Mouse (Mus musculus): ENCODE results near the gene Otop3. TPM values are rescaled to one million over a fixed set of nuclear protein-coding genes. Genes with fewer than 3 reads are reported as not detected.

Gene Otop3
- not detected in 2 replicates for polyA plus RNA-seq (2015; fragmentation: Nextera tagmentation; extraction: Ambion mirVana)

GRCm38 (mm10) chr11:115334531-115334930 lies at the start of gene Otop3:
Gene Otop3 (plus strand): TSS chr11:115334731.
- Histone ChIP-seq H3K4me1 (ENCODE audit: insufficient read depth, low read depth, low read length) (no peaks in the 10 kb centered on the region), H3K36me3 (ENCODE audit: insufficient read depth, low read length) (no peaks in the 10 kb centered on the region), H3K4me2 (replicated peaks; ENCODE audit: low read depth, low read length) (no peak within 1 kb of the TSS), H3K9me3 (ENCODE audit: low read length) (no peaks in the 10 kb centered on the region), H3K27me3 (replicated peaks; ENCODE audit: insufficient read depth, low read length) (peaks cover 22% of the 10 kb centered on the region; the same call in 1 of the 2 replicates), H3K27ac (ENCODE audit: low read length) (no peak within 1 kb of the TSS), H3K4me3 (ENCODE audit: low read depth, low read length) (no peak within 1 kb of the TSS), H3K9ac (replicated peaks; ENCODE audit: low read depth) (no peak within 1 kb of the TSS)
- TF ChIP-seq CTCF (IDR thresholded peaks at IDR 0.05): no peak
- TF ChIP-seq EP300 (IDR thresholded peaks at IDR 0.05): no peak
- DNase-seq (ENCODE audit: low spot score): no peak
- ATAC-seq: no peak
- 6% methylated on average over 29 of the region's 29 CpGs for WGBS

DNA sequence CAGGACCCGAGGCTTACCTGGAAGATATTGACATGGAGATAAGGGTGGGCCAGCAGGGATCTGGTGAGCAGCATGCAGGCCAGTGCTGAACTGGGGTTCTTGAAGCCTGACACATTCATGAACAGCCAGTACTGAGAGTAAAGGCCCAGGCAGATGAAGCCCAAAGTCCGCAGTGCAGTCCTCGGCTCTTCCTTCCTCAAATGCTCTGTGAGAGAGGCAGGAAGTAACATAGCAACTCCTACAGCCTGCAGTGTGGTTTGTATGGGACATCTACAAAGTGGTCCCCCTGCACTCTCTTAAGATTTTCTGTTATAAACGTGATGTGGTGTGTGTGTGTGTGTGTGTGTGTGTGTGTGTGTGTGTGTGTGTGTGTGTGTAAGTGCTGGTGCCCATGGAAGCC lies 49.2 kb upstream of the Otop3 start:
- Histone ChIP-seq H3K27ac (ENCODE audit: low read length) (no peak overlapping the region), H3K9ac (replicated peaks; ENCODE audit: low read depth) (no peak overlapping the region), H3K36me3 (ENCODE audit: insufficient read depth, low read length) (no peaks in the 10 kb centered on the region), H3K9me3 (ENCODE audit: low read length) (no peaks in the 10 kb centered on the region), H3K27me3 (replicated peaks; ENCODE audit: insufficient read depth, low read length) (no peaks in the 10 kb centered on the region), H3K4me1 (ENCODE audit: insufficient read depth, low read depth, low read length) (no peaks in the 10 kb centered on the region), H3K4me2 (replicated peaks; ENCODE audit: low read depth, low read length) (no peak overlapping the region), H3K4me3 (ENCODE audit: low read depth, low read length) (no peak overlapping the region)
- ATAC-seq (no peak), DNase-seq (ENCODE audit: low spot score) (no peak)
- WGBS: 19% methylated on average over 4 of the region's 4 CpGs
- TF ChIP-seq CTCF (IDR thresholded peaks at IDR 0.05): no peak
- TF ChIP-seq EP300 (IDR thresholded peaks at IDR 0.05): no peak

DNA sequence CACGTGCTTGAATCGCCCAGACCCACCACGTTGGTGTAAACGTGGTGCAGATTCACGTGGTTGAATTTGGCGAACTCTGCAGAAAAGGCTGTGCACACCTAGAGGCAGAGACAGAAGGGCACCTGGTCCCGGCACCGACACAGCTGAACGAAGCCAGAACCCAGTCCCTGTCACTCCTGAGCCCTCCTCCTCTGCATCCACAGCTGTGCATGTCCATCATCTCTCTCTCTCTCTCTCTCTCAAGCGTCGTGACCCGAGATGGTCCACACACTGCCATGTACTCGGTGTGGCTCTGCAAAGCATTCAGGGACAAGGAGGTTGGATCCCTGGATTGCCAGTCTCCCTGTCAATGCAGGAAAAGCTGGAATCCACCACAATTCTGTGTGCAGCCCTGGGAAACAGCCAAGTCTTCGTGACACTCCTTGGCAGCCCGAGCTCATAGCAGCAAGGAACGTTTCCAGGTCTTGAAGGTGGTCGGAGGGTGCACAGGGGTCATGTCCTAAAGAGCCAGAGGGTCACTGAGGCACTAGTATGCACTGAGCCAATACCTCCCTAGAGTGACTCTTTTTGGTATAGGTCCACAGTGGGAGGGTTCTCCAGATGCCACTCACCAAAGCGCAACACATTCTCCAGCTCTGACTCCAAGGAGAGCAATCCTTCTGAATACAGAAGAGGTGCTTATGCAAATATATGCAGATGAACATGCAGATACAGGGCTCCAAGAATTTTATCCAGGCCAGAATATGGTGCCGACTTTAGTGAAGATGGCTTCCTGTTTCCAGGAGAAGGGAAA lies 48.1 kb upstream of the Otop3 start:
- ATAC-seq: no peak
- 69% methylated on average over 19 of the region's 19 CpGs for WGBS
- DNase-seq (ENCODE audit: low spot score): no peak
- no peaks in the 10 kb centered on the region for H3K27me3 ChIP-seq (replicated peaks; ENCODE audit: insufficient read depth, low read length)
- TF ChIP-seq CTCF (IDR thresholded peaks at IDR 0.05): no peak
- no peak for TF ChIP-seq EP300 (IDR thresholded peaks at IDR 0.05)
- H3K9me3 ChIP-seq (ENCODE audit: low read length): no peaks in the 10 kb centered on the region
- no peak overlapping the region for H3K27ac ChIP-seq (ENCODE audit: low read length)
- H3K4me3 ChIP-seq (ENCODE audit: low read depth, low read length): no peak overlapping the region
- H3K36me3 ChIP-seq (ENCODE audit: insufficient read depth, low read length): no peaks in the 10 kb centered on the region
- no peak overlapping the region for H3K4me2 ChIP-seq (replicated peaks; ENCODE audit: low read depth, low read length)
- 0 out of 2 replicates have a peak, but pooled peaks cover under 1% of the 10 kb centered on the region for H3K4me1 ChIP-seq (ENCODE audit: insufficient read depth, low read depth, low read length)
- no peak overlapping the region for H3K9ac ChIP-seq (replicated peaks; ENCODE audit: low read depth)

- DNase-seq (ENCODE audit: low spot score) (no peak), ATAC-seq (no peak)
- no peak for TF ChIP-seq CTCF (IDR thresholded peaks at IDR 0.05)
- Histone ChIP-seq H3K9ac (replicated peaks; ENCODE audit: low read depth) (no peak overlapping the region), H3K27me3 (replicated peaks; ENCODE audit: insufficient read depth, low read length) (no peaks in the 10 kb centered on the region), H3K4me3 (ENCODE audit: low read depth, low read length) (no peak overlapping the region), H3K36me3 (ENCODE audit: insufficient read depth, low read length) (no peaks in the 10 kb centered on the region), H3K4me2 (replicated peaks; ENCODE audit: low read depth, low read length) (no peak overlapping the region), H3K9me3 (ENCODE audit: low read length) (no peaks in the 10 kb centered on the region), H3K27ac (ENCODE audit: low read length) (no peak overlapping the region), H3K4me1 (ENCODE audit: insufficient read depth, low read depth, low read length) (0 out of 2 replicates have a peak, but pooled peaks cover 4% of the 10 kb centered on the region)
- 84% methylated on average over 5 of the region's 5 CpGs for WGBS
Observed at GRCm38 (mm10) chr11:115287386-115287785, 47.1 kb upstream of the Otop3 start.

- Histone ChIP-seq H3K9me3 (ENCODE audit: low read length) (no peaks in the 10 kb centered on the region), H3K27me3 (replicated peaks; ENCODE audit: insufficient read depth, low read length) (no peaks in the 10 kb centered on the region), H3K4me2 (replicated peaks; ENCODE audit: low read depth, low read length) (no peak overlapping the region), H3K27ac (ENCODE audit: low read length) (no peak overlapping the region), H3K4me3 (ENCODE audit: low read depth, low read length) (no peak overlapping the region), H3K9ac (replicated peaks; ENCODE audit: low read depth) (no peak overlapping the region), H3K36me3 (ENCODE audit: insufficient read depth, low read length) (no peaks in the 10 kb centered on the region), H3K4me1 (ENCODE audit: insufficient read depth, low read depth, low read length) (0 out of 2 replicates have a peak, but pooled peaks cover 4% of the 10 kb centered on the region)
- TF ChIP-seq CTCF (IDR thresholded peaks at IDR 0.05) (no peak), EP300 (IDR thresholded peaks at IDR 0.05) (no peak)
- ATAC-seq: no peak
- DNase-seq (ENCODE audit: low spot score): no peak
- WGBS: 86% methylated on average over 2 of the region's 2 CpGs
Observed at GRCm38 (mm10) chr11:115288305-115288704, 46.2 kb upstream of the Otop3 start.

DNA sequence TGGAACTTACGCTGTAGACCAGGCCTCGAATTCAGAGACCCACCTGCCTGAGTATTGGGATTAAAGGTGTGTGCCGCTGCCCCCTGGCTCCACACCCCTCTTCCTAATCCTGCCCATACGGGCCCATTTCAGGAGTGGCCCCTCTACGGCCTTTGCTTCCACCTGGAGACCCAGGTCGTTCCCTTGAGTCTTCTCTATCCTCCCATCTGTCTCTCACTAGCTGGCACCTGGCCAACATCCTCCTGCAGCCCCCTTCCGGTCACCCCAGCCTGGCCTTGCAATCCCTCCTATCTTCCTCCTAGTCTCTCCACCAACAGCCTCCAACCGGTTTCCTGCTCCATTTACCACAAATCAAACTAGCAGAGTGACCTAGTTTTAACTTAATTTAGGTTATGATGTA lies 44.6 kb upstream of the Otop3 start:
- TF ChIP-seq EP300 (IDR thresholded peaks at IDR 0.05) (no peak), CTCF (IDR thresholded peaks at IDR 0.05) (no peak)
- no peak for ATAC-seq
- Histone ChIP-seq H3K4me1 (ENCODE audit: insufficient read depth, low read depth, low read length) (0 out of 2 replicates have a peak, but pooled peaks cover 4% of the 10 kb centered on the region), H3K4me2 (replicated peaks; ENCODE audit: low read depth, low read length) (no peak overlapping the region), H3K9me3 (ENCODE audit: low read length) (no peaks in the 10 kb centered on the region), H3K36me3 (ENCODE audit: insufficient read depth, low read length) (no peaks in the 10 kb centered on the region), H3K4me3 (ENCODE audit: low read depth, low read length) (no peak overlapping the region), H3K27ac (ENCODE audit: low read length) (no peak overlapping the region), H3K27me3 (replicated peaks; ENCODE audit: insufficient read depth, low read length) (no peaks in the 10 kb centered on the region), H3K9ac (replicated peaks; ENCODE audit: low read depth) (no peak overlapping the region)
- peak; percentile 36 for DNase-seq (ENCODE audit: low spot score)
- WGBS: 61% methylated on average over 8 of the region's 8 CpGs

All from lung, postnatal 0 days (tissue).